Mouse (Mus musculus): Measurements from ENCODE around the gene Ranbp17. TPM values are rescaled to one million over a fixed set of nuclear protein-coding genes. Genes with fewer than 3 reads are reported as not detected.

Ranbp17 gene
- polyA plus RNA-seq, 1 experiment from 2014 or later, result 13.3 TPM

DNA sequence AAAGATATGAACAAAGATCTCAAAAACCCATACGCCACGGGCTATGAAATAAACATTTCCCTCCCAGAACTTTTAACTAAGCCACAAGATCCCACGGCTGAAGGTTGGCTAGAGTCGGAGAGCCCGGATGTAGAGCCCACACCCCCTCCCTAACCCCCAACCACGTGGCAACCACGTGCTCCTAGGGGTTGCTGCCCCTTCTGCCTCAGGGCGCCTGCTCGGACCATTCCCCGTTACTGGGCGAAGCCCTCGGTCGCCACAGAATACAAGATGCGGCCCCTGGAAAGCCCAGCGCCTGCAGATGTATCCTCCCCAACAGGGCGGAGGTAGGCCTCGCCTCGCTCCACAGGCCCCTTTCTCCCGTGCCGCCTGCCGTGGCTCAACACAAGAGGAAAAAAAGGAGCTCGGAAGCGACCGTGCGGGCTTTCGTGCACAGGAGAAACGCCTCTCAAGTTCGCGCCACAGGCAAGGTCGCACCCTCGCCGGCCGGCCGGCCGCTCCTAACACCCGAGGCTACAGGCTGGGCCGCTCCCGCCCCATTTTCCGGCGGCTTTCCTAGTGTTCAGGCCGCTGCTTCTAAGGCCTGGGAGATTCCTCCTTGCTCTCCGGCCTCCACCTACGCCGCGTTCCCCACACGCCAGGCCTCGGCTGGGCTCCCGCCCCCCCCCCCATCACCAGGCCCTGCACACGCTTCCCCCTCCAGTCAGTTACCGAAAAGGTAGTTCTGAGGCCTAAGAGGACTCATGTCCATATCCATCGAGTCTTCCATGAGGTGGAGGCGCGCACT, 351.1 kb downstream of the Ranbp17 start:
- no peaks in the 10 kb centered on the region for H3K4me1 ChIP-seq (ENCODE audit: control insufficient read depth, insufficient read depth, low read length)
- H3K27me3 ChIP-seq (ENCODE audit: control insufficient read depth, insufficient read depth, low read length), result no peaks in the 10 kb centered on the region
- DNase-seq (ENCODE audit: low spot score), result peak; percentile 86
- peak overlapping the region; percentile 53 for H3K4me2 ChIP-seq (ENCODE audit: low read depth, low read length)
- no peaks in the 10 kb centered on the region for H3K9me3 ChIP-seq (replicated peaks; ENCODE audit: control insufficient read depth, low read length)
- peak; percentile 66 for ATAC-seq (replicated peaks; ENCODE audit: insufficient number of reproducible peaks, low FRiP score, low TSS enrichment, low read depth)
- H3K27ac ChIP-seq (replicated peaks; ENCODE audit: low read depth, low read length), result peak overlapping the region; percentile 81
- peak overlapping the region; percentile 97 for H3K9ac ChIP-seq (replicated peaks; ENCODE audit: low read length)
- H3K36me3 ChIP-seq (replicated peaks; ENCODE audit: control insufficient read depth, insufficient read depth, low read depth, low read length), result peaks cover 6% of the 10 kb centered on the region; the same call in 1 of the 2 replicates
- 2% methylated on average over 52 of the region's 53 CpGs for WGBS
- H3K4me3 ChIP-seq (ENCODE audit: low read depth, low read length), result peak overlapping the region; percentile 100

Other genes with a start within 250 kb of the Ranbp17 start
- gene Gm12117, start 237.0 kb downstream of the Ranbp17 start, polyA plus RNA-seq (2014; fragmentation: Nextera tagmentation; extraction: Ambion mirVana), result not detected in 2 replicates
- 2.7 and 3.0 TPM in 2 replicates for gene Gabrp, start 65.2 kb upstream of the Ranbp17 start, polyA plus RNA-seq (2014; fragmentation: Nextera tagmentation; extraction: Ambion mirVana)
- gene D130052B06Rik, start 85.6 kb upstream of the Ranbp17 start, polyA plus RNA-seq (2014; fragmentation: Nextera tagmentation; extraction: Ambion mirVana), result 0.08 and 0.11 TPM in 2 replicates

All from embryonic facial prominence, embryonic 11.5 days (tissue).